Mouse (Mus musculus) CH12.LX (cell line): ENCODE results near the gene Gbp5.

Experiments used
- CHD1 ChIP-seq: IDR thresholded peaks from 2 replicates; pipeline ENCODE4 v1.6.1; 2012; ENCODE audit warnings: low read depth, low read length, improper control_type of control experiment, inconsistent platforms
- CHD2 ChIP-seq: IDR thresholded peaks from 2 replicates; pipeline ENCODE4 v1.6.1; 2011; ENCODE audit warnings: low read length, improper control_type of control experiment
- CTCF ChIP-seq, 2 experiments: IDR thresholded peaks in 1 of 2; conservative IDR thresholded peaks in 1 of 2; 2 replicates each; pipeline ENCODE4 v1.5.1; 2011 to 2012; ENCODE audit warnings: low read depth in 2 of 2, low read length in 2 of 2, improper control_type of control experiment in 1 of 2, inconsistent platforms in 1 of 2, mild to moderate bottlenecking in 1 of 2, moderate library complexity in 1 of 2
- ELF1 ChIP-seq: IDR thresholded peaks from 2 replicates; pipeline ENCODE4 v1.6.1; 2014; ENCODE audit warnings: low read depth, mild to moderate bottlenecking, inconsistent platforms, low read length, improper control_type of control experiment
- ETS1 ChIP-seq: conservative IDR thresholded peaks from 2 replicates; pipeline ENCODE4 v1.6.1; 2012; ENCODE audit warnings: low read depth, mild to moderate bottlenecking, inconsistent platforms, low read length, improper control_type of control experiment, moderate library complexity
- HCFC1 ChIP-seq: IDR thresholded peaks from 2 replicates; pipeline ENCODE4 v1.6.1; 2012; ENCODE audit warnings: low read depth, mild to moderate bottlenecking, inconsistent platforms, low read length, improper control_type of control experiment
- JUND ChIP-seq: conservative IDR thresholded peaks from 2 replicates; pipeline ENCODE4 v1.6.1; 2011; ENCODE audit warnings: low read depth, low read length, improper control_type of control experiment
- MAFK ChIP-seq: IDR thresholded peaks from 2 replicates; pipeline ENCODE4 v1.6.1; 2011; ENCODE audit warnings: low read length, improper control_type of control experiment; ENCODE audit not compliant: insufficient replicate concordance
- MAX ChIP-seq: IDR thresholded peaks from 2 replicates; pipeline ENCODE4 v1.6.1; 2011; ENCODE audit warnings: low read length, improper control_type of control experiment
- POLR2A ChIP-seq: IDR thresholded peaks from 2 replicates; pipeline ENCODE4 v1.6.1; 2011; ENCODE audit warnings: low read depth, mild to moderate bottlenecking, improper control_type of control experiment, low read length
- SIN3A ChIP-seq: IDR thresholded peaks from 2 replicates; pipeline ENCODE4 v1.6.1; 2012; ENCODE audit warnings: low read length, improper control_type of control experiment, inconsistent platforms
- TBP ChIP-seq: conservative IDR thresholded peaks from 2 replicates; pipeline ENCODE4 v1.6.1; 2011; ENCODE audit warnings: low read depth, low read length, improper control_type of control experiment
- ZKSCAN1 ChIP-seq: IDR thresholded peaks from 2 replicates; pipeline ENCODE4 v1.6.1; 2012; ENCODE audit warnings: low read depth, inconsistent platforms, low read length, improper control_type of control experiment, borderline replicate concordance
- ZMIZ1 ChIP-seq: IDR thresholded peaks from 2 replicates; pipeline ENCODE4 v1.6.1; 2012; ENCODE audit warnings: low read depth, mild to moderate bottlenecking, inconsistent platforms, low read length, improper control_type of control experiment

GRCm38 (mm10) chr3:142459241-142459640 is 34.5 kb upstream of the Gbp5 start:
- TF ChIP-seq ETS1 = no peak
- no peak for TF ChIP-seq ELF1
- no peak for TF ChIP-seq CTCF (conservative IDR thresholded peaks at IDR 0.05 in 1 of 2, IDR thresholded peaks at IDR 0.05 in 1 of 2; ENCODE audit: low read depth in 2 of 2, low read length in 2 of 2)
- no peak for TF ChIP-seq JUND
- TF ChIP-seq TBP = no peak
- TF ChIP-seq POLR2A = no peak
- no peak for TF ChIP-seq HCFC1
- TF ChIP-seq MAFK = no peak
- no peak for TF ChIP-seq ZKSCAN1
- TF ChIP-seq MAX = no peak
- no peak for TF ChIP-seq ZMIZ1
- TF ChIP-seq CHD2 = no peak
- no peak for TF ChIP-seq SIN3A
- TF ChIP-seq CHD1 = no peak
